ENCODE assay signal across 9 mouse cellular contexts in the genomic region with DNA sequence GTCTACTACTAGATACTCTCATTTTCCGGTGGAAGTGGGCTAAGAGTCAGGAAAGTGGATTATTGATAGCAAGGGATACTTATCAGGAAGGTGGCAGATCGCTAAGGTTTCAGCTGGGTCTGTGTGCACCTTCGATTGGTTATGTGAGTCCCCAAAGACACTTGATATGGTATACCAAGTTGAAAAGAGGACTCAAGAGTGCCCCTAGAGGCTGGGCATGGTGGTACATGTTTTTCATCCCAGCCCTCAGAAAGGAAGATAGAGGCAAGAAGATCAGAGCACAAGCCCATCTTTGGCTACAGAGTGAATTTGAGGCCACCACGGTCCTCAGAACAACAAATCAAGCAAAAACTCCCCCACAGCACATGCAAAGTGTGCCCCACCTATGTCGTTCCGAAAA. TPM values are rescaled to one million over a fixed set of nuclear protein-coding genes. Genes with fewer than 3 reads are reported as not detected.
DNase-seq lines count a peak whose midpoint lies in the region; ATAC-seq and TF ChIP-seq lines count a peak whose summit lies in the region.
"Had no signal": no experiment of that assay in that cellular context is flagged by ENCODE, and none has a peak within 500 bp of the region (broad histone marks: within the 10 kb centered on the region; RNA-seq: fewer than 3 reads in every experiment).

No protein-coding gene starts in this region.

- DNase-seq in hindbrain, embryonic 11.5 days (ENCODE audit: low spot score): peak; percentile 28
- DNase-seq in NIH3T3 (ENCODE audit: low read depth): peak; percentile 28
- no peak for DNase-seq in liver, embryonic 14.5 days (ENCODE audit: low read depth in 3 of 3, low spot score in 3 of 3)
- peak; percentile 25 to 43 for DNase-seq in spleen, postnatal 36 days (ENCODE audit: low spot score in 2 of 2)
- DNase-seq in urinary bladder, adult 2 months (ENCODE audit: low spot score): no peak
- DNase-seq in right cerebral cortex, adult 2 months (ENCODE audit: low spot score in 2 of 2): no peak
- DNase-seq in ovary, postnatal 10 days (ENCODE audit: low spot score): no peak

- H3K36me3 ChIP-seq in hindbrain, embryonic 11.5 days (ENCODE audit: control insufficient read depth, insufficient read depth, low read length): no peaks in the 10 kb centered on the region
- H3K36me3 ChIP-seq in hindbrain, embryonic 16.5 days (ENCODE audit: control insufficient read depth, insufficient read depth, low read length): no peaks in the 10 kb centered on the region
- no peaks in the 10 kb centered on the region for H3K36me3 ChIP-seq in liver, embryonic 14.5 days (replicated peaks; ENCODE audit: control insufficient read depth, insufficient read depth, low read depth)
- H3K36me3 ChIP-seq: limb, embryonic 13.5 days had no signal

- H3K9ac ChIP-seq in hindbrain, embryonic 11.5 days (ENCODE audit: low read depth, low read length): no peak overlapping the region
- H3K9ac ChIP-seq in hindbrain, embryonic 16.5 days (ENCODE audit: low read depth, low read length): no peak overlapping the region
- H3K9ac ChIP-seq in liver, embryonic 14.5 days (replicated peaks): no peak overlapping the region
- H3K9ac ChIP-seq: limb, embryonic 13.5 days had no signal

- no peaks in the 10 kb centered on the region for H3K4me1 ChIP-seq in hindbrain, embryonic 11.5 days (replicated peaks; ENCODE audit: control insufficient read depth, insufficient read depth, low read length)
- H3K4me1 ChIP-seq in hindbrain, embryonic 16.5 days (ENCODE audit: control insufficient read depth, insufficient read depth, low read depth, low read length): no peaks in the 10 kb centered on the region; the same call in 1 of the 2 replicates
- H3K4me1 ChIP-seq in liver, embryonic 14.5 days (replicated peaks; ENCODE audit: control insufficient read depth in 2 of 2, insufficient read depth in 2 of 2, low read length in 1 of 2): peaks cover 0 to 10% of the 10 kb centered on the region in 2 experiments; a peak in 2 of 4 replicates
- H3K4me1 ChIP-seq: limb, embryonic 13.5 days had no signal

- WGBS in hindbrain, embryonic 11.5 days: 82% methylated on average over 6 of the region's 6 CpGs
- 79% methylated on average over 6 of the region's 6 CpGs for WGBS in hindbrain, embryonic 16.5 days
- 57% methylated on average over 6 of the region's 6 CpGs for WGBS in liver, embryonic 14.5 days (ENCODE audit: insufficient replicate concordance)

- TF ChIP-seq EP300 in liver, embryonic 14.5 days (IDR thresholded peaks at IDR 0.05; ENCODE audit: low read depth): no peak

- H3K4me2 ChIP-seq in hindbrain, embryonic 11.5 days (replicated peaks; ENCODE audit: low read depth, low read length): no peak overlapping the region
- H3K4me2 ChIP-seq in hindbrain, embryonic 16.5 days (ENCODE audit: low read length): no peak overlapping the region
- no peak overlapping the region for H3K4me2 ChIP-seq in liver, embryonic 14.5 days (ENCODE audit: low read depth)
- H3K4me2 ChIP-seq: limb, embryonic 13.5 days had no signal

- no peak for ATAC-seq in hindbrain, embryonic 11.5 days (ENCODE audit: low FRiP score)
- no peak for ATAC-seq in hindbrain, embryonic 16.5 days
- no peak for ATAC-seq in liver, embryonic 14.5 days (ENCODE audit: insufficient read depth)

- no peaks in the 10 kb centered on the region for H3K9me3 ChIP-seq in hindbrain, embryonic 11.5 days (ENCODE audit: control insufficient read depth, low read length)
- no peaks in the 10 kb centered on the region for H3K9me3 ChIP-seq in hindbrain, embryonic 16.5 days (ENCODE audit: control insufficient read depth, low read length)
- H3K9me3 ChIP-seq in liver, embryonic 14.5 days (ENCODE audit: control insufficient read depth, low read length): no peaks in the 10 kb centered on the region

- H3K4me3 ChIP-seq in hindbrain, embryonic 11.5 days (ENCODE audit: low read depth, low read length): no peak overlapping the region
- H3K4me3 ChIP-seq in hindbrain, embryonic 16.5 days (ENCODE audit: low read length): no peak overlapping the region
- no peak overlapping the region for H3K4me3 ChIP-seq in liver, embryonic 14.5 days (ENCODE audit: insufficient read depth in 1 of 2, low read depth in 2 of 2, low read length in 2 of 2)
- H3K4me3 ChIP-seq: limb, embryonic 13.5 days had no signal

- H3K27me3 ChIP-seq in hindbrain, embryonic 11.5 days (ENCODE audit: control insufficient read depth, insufficient read depth, low read length): no peaks in the 10 kb centered on the region
- H3K27me3 ChIP-seq in hindbrain, embryonic 16.5 days (replicated peaks; ENCODE audit: control insufficient read depth, insufficient read depth, low read length): no peaks in the 10 kb centered on the region
- H3K27me3 ChIP-seq in liver, embryonic 14.5 days (ENCODE audit: control insufficient read depth, insufficient read depth, low read length): no peaks in the 10 kb centered on the region; the same call in none of the 2 replicates
- H3K27me3 ChIP-seq: limb, embryonic 13.5 days had no signal

- no peak overlapping the region for H3K27ac ChIP-seq in hindbrain, embryonic 11.5 days (ENCODE audit: low read depth, low read length)
- no peak overlapping the region for H3K27ac ChIP-seq in hindbrain, embryonic 16.5 days (ENCODE audit: low read depth, low read length)
- no peak overlapping the region for H3K27ac ChIP-seq in liver, embryonic 14.5 days
- H3K27ac ChIP-seq: limb, embryonic 13.5 days had no signal

- peak; percentile 69 for TF ChIP-seq CTCF in liver, embryonic 14.5 days (IDR thresholded peaks at IDR 0.05; ENCODE audit: low read depth)

RNA-seq across cellular contexts. Expression of a gene that starts 25.3 kb away (rescaled TPM):
- 4.8 and 5.9 TPM in 2 replicates for polyA plus RNA-seq in hindbrain, embryonic 11.5 days (2014; fragmentation: Nextera tagmentation; extraction: Ambion mirVana)
- 4.1 and 5.3 TPM in 2 replicates for polyA plus RNA-seq in hindbrain, embryonic 16.5 days (2015; fragmentation: Nextera tagmentation; extraction: Ambion mirVana)
- 7.2 and 9.1 TPM in 2 replicates for polyA plus RNA-seq in liver, embryonic 14.5 days (2012; rRNA removed)
- polyA plus RNA-seq in liver, embryonic 14.5 days (2014; fragmentation: Nextera tagmentation; extraction: Ambion mirVana): 3.2 and 3.7 TPM in 2 replicates
- polyA plus RNA-seq in urinary bladder, adult 2 months (2012; rRNA removed): 25.0 and 25.5 TPM in 2 replicates

Comparison
In these comparisons a context has a peak if more than half of its experiments do, and no peak if none do; other contexts are left out.
1. DNase-seq: peak in hindbrain, embryonic 11.5 days (single experiment), NIH3T3 (single experiment) and spleen, postnatal 36 days (2 of 2); none in liver, embryonic 14.5 days (0 of 3), urinary bladder, adult 2 months (single experiment), right cerebral cortex, adult 2 months (0 of 2) and ovary, postnatal 10 days (single experiment).